Mouse (Mus musculus) limb, embryonic 14.5 days (tissue): Measurements from ENCODE around the gene Kdr. TPM values are rescaled to one million over a fixed set of nuclear protein-coding genes. Genes with fewer than 3 reads are reported as not detected.
A peak's percentile ranks its signal among the peaks of the same experiment; 100 is the strongest.

Experiments
- ATAC-seq: fragments of 200-750 bp; cut with Nextera tagmentation; 2 replicates; pipeline ENCODE4 v1.8.0; 2017; ENCODE audit warnings: low read depth, moderate number of reproducible peaks, moderate TSS enrichment; ENCODE audit not compliant: low FRiP score
- DNase-seq: peaks from one replicate; pipeline ENCODE4 v3.0.0-alpha.2; 2015; ENCODE audit warnings: low spot score
- H3K27ac ChIP-seq: fragments of 300-500 bp; sonication (generic); replicated peaks from 2 replicates; pipeline ENCODE4 v1.5.1; 2014; ENCODE audit warnings: low read depth, mild to moderate bottlenecking, low read length, moderate library complexity, mixed read lengths
- H3K27me3 ChIP-seq: fragments of 300-500 bp; sonication (generic); 2 replicates; pipeline ENCODE4 v1.6.1; 2014; ENCODE audit warnings: low read length, mixed read lengths; ENCODE audit not compliant: control insufficient read depth, insufficient read depth
- H3K36me3 ChIP-seq: fragments of 300-500 bp; sonication (generic); 2 replicates; pipeline ENCODE4 v1.6.1; 2014; ENCODE audit warnings: mild to moderate bottlenecking, low read length, moderate library complexity, mixed read lengths; ENCODE audit not compliant: control insufficient read depth, insufficient read depth
- H3K4me1 ChIP-seq: fragments of 300-500 bp; sonication (generic); 2 replicates; pipeline ENCODE4 v1.6.1; 2014; ENCODE audit warnings: antibody characterized with exemption, low read length, mixed read lengths; ENCODE audit not compliant: control insufficient read depth, insufficient read depth
- H3K4me2 ChIP-seq: fragments of 300-500 bp; sonication (generic); replicated peaks from 2 replicates; pipeline ENCODE4 v1.6.1; 2014; ENCODE audit warnings: low read depth, mild to moderate bottlenecking, low read length, moderate library complexity; ENCODE audit not compliant: severe bottlenecking
- H3K4me3 ChIP-seq: fragments of 300-500 bp; sonication (generic); replicated peaks from 2 replicates; pipeline ENCODE4 v1.5.1; 2014; ENCODE audit warnings: low read length
- H3K9ac ChIP-seq: fragments of 300-500 bp; sonication (generic); 2 replicates; pipeline ENCODE4 v1.6.1; 2014; ENCODE audit warnings: mild to moderate bottlenecking, low read depth, low read length, moderate library complexity; ENCODE audit not compliant: severe bottlenecking
- H3K9me3 ChIP-seq: fragments of 300-500 bp; sonication (generic); 2 replicates; pipeline ENCODE4 v1.6.1; 2016; ENCODE audit warnings: low read length; ENCODE audit not compliant: control insufficient read depth
- POLR2A ChIP-seq: fragments of 200-500 bp; IDR thresholded peaks from 2 replicates; pipeline ENCODE4 v1.8.0; 2012; ENCODE audit warnings: inconsistent platforms, mild to moderate bottlenecking, moderate library complexity, borderline replicate concordance; ENCODE audit not compliant: insufficient read depth, insufficient read length; ENCODE audit errors: extremely low read depth
- WGBS: fragments of 180-500 bp; shearing (Covaris S2); extraction: QIAGEN DNeasy Blood & Tissue Kit; methylation state at CpG from one replicate; pipeline ENCODE4 v1.1.7; 2014; 5-methylcytosine and 5-hydroxymethylcytosine counted together
- polyA plus RNA-seq, 2 experiments: library from polyadenylated mRNA; depleted of rRNA in 1 of 2; stranded (reverse) in 1 of 2; unstranded in 1 of 2; fragments of >200 nt; fragmentation: Nextera tagmentation in 1 of 2; extraction: Ambion mirVana in 1 of 2; gene quantifications; 2 replicates each; pipeline versions ENCODE4 v1.2.1 to v1.2.3; 2012 to 2014

Kdr gene
- polyA plus RNA-seq (2012; rRNA removed) (18.4 and 21.1 TPM in 2 replicates), polyA plus RNA-seq (2014; fragmentation: Nextera tagmentation; extraction: Ambion mirVana) (25.0 and 25.3 TPM in 2 replicates)

DNA sequence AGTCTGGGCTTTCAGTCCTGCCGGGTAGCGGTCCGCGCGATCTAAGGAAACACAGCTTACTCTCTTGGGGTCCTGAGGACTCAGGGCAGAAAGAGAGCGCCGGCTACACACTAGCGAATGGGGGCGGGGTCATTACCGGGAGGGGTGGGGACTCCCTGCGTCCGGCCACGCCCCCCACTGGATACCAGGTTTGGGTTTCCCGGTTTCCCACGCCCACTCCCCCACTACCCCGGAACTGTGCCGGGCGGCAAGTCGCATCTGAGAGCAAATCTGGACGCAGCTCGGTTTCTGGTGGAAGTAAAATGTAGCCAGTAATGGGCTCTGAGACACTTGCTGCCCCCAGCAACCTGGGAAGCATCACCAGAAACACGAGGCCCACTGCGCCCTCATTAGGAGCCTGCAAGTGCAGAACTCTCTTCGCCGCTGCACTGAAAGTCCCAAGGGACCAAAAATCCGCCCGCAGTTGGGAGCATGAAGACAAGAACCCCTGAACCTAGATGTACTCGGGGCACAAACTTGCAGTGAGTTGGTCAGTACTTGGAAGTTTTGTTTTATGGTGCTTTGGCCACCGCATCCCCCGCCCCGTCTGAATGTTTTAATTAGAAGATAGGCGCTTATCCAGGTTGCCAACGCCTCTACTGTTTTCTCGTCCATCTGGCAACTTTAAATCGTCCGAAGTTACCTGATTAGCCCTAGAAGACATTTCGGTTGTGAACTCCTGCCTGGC lies at the start of gene Kdr:
TSS of gene Kdr (minus strand) at position 85 of the 727 bp plus-strand sequence.
- DNase-seq (peak; percentile 85), ATAC-seq (peak; percentile 80)
- H3K27me3 ChIP-seq = peaks cover 45% of the 10 kb centered on the region
- under 1% methylated on average over 35 of the region's 37 CpGs for WGBS
- 0 out of 2 replicates have a peak, but pooled peaks have one; percentile 54 for TF ChIP-seq POLR2A
- H3K4me1 ChIP-seq = peaks cover 8% of the 10 kb centered on the region
- H3K9me3 ChIP-seq = no peaks in the 10 kb centered on the region
- no peak within 1 kb of the TSS for H3K27ac ChIP-seq
- H3K9ac ChIP-seq = peak within 1 kb of the TSS; percentile 58
- H3K4me3 ChIP-seq = peak within 1 kb of the TSS; percentile 64
- peak within 1 kb of the TSS; percentile 92 for H3K4me2 ChIP-seq
- H3K36me3 ChIP-seq = no peaks in the 10 kb centered on the region

DNA sequence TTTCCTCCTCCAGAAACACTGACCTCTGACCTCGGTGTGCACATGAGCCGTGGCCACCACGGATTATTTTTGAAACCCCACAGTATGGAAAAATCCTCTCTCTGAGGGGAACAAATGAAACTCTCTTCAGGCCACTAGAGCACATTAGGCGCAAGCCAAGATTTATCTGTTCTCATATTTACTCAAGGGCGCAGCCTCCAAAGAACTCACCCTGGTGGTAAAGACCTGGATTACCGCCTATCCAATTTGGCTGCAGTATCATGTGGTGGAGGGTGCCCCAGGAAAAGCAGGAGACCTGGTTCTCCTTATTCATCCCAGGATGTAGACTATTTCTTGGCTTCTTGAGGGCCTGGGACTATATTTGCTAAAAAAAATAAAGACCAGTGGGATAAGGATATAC lies 48.5 kb upstream of the Kdr start:
- ATAC-seq = no peak
- no peak for TF ChIP-seq POLR2A
- DNase-seq = no peak
- H3K36me3 ChIP-seq = no peaks in the 10 kb centered on the region
- H3K9me3 ChIP-seq = no peaks in the 10 kb centered on the region
- WGBS = 85% methylated on average over 6 of the region's 6 CpGs
- H3K27me3 ChIP-seq = no peaks in the 10 kb centered on the region
- no peak overlapping the region for H3K9ac ChIP-seq
- no peak overlapping the region for H3K4me2 ChIP-seq
- no peak overlapping the region for H3K4me3 ChIP-seq
- H3K27ac ChIP-seq = no peak overlapping the region
- H3K4me1 ChIP-seq = no peaks in the 10 kb centered on the region

DNA sequence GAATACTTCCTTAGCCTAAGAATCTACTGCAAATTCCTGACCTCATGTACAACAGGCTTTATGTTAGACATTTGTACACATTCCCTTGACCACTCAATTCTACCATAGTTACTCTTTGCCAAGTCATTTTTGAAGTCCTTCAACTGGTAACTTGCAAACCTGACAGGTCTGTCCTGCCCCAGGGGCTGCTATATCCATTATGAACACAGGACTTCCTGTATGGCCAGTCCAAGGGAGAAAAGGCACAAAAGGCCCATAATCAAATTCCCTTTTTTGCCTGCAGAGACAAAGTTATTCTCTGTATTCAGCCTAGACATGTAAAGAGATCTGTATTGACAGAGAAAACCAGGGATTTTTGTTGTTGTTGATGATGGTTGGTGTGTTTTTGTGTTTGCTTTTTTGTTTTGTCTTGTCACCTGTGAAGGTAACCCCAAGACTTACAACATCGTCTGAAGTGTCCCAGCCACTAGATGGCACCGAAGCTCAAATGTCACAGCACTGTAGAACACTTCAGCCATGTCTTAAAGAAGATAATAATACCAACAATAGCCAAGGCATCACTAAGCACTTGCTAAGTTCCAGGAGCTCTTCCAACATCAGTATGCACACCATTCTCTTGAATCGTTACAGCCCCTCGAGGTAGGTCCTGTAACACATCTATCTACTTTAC lies 47.9 kb upstream of the Kdr start:
- H3K36me3 ChIP-seq = no peaks in the 10 kb centered on the region
- no peak for ATAC-seq
- H3K9me3 ChIP-seq = no peaks in the 10 kb centered on the region
- H3K4me3 ChIP-seq = no peak overlapping the region
- TF ChIP-seq POLR2A = no peak
- 64% methylated on average over 4 of the region's 4 CpGs for WGBS
- H3K4me2 ChIP-seq = no peak overlapping the region
- no peak overlapping the region for H3K27ac ChIP-seq
- DNase-seq = no peak
- H3K27me3 ChIP-seq = no peaks in the 10 kb centered on the region
- no peaks in the 10 kb centered on the region for H3K4me1 ChIP-seq
- H3K9ac ChIP-seq = no peak overlapping the region

DNA sequence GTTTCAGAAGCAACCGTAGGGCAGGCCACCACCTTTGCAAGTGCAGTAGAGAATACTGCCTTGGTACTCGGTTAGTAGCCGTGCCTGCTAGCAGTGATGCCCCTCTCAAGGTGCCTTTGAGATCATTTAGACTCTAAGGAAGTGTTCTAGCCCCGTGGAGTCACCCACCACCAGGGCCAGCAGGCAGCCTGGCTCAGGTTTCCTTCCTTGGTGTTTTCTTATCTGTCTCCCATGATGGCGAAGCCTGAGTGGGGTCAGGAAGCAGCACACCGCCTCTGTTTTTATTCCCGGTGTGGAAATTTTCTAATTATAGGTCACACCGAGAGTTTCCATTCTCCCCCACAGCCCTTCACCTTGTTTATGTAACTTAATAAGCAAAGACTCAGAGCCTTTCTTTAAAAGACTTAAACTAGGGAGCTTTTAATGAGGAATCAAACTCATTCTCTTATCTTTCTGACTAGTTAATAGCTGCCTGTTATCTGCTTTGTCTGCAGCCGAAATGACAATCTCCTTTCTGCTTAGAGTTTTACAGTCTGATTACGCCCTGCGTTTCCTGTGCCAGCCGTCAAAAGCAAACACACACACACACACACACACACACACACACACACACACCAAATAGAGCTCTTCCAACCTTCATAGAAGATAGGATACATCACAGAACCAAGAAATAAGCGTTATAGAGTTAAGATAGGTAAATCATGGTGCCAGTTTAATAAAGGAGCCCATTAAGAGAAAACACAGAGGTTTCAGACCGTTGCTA lies 44.9 kb upstream of the Kdr start:
- no peaks in the 10 kb centered on the region for H3K27me3 ChIP-seq

DNA sequence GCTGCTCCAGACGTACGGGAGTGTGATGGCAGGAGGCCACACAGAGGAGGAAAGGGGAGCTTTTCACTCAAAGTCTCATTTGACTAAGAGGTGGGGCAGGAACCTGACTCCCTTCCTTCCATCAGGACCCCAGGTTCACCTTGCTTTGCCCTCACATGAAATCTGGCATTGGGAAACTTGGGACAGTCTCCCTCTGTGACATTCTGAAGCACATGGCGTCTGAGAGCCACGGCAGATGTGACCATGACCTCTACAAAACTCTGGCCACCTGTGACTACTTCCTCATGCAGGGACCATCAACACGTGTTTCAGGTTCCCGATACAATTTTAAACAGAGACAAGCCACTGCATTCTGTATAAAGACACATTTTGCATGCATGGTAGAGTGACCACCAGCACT lies 44.2 kb upstream of the Kdr start:
- Histone ChIP-seq H3K9ac (no peak overlapping the region), H3K27ac (no peak overlapping the region), H3K9me3 (no peaks in the 10 kb centered on the region), H3K4me1 (no peaks in the 10 kb centered on the region), H3K4me2 (no peak overlapping the region), H3K27me3 (no peaks in the 10 kb centered on the region), H3K4me3 (no peak overlapping the region), H3K36me3 (no peaks in the 10 kb centered on the region)
- WGBS = 84% methylated on average over 6 of the region's 6 CpGs
- TF ChIP-seq POLR2A = no peak
- no peak for DNase-seq
- ATAC-seq = no peak

More for the DNA sequence above, 44.9 kb upstream of the Kdr start:
- 50% methylated on average over 14 of the region's 14 CpGs for WGBS
- no peak for DNase-seq
- H3K4me1 ChIP-seq = no peaks in the 10 kb centered on the region
- no peaks in the 10 kb centered on the region for H3K36me3 ChIP-seq
- no peak overlapping the region for H3K9ac ChIP-seq
- TF ChIP-seq POLR2A = no peak
- no peaks in the 10 kb centered on the region for H3K9me3 ChIP-seq
- no peak overlapping the region for H3K27ac ChIP-seq
- H3K4me3 ChIP-seq = no peak overlapping the region
- no peak for ATAC-seq
- H3K4me2 ChIP-seq = no peak overlapping the region
